Mouse (Mus musculus) MEL (cell line): ENCODE results near the gene Frmd7. TPM values are rescaled to one million over a fixed set of nuclear protein-coding genes. Genes with fewer than 3 reads are reported as not detected.

Experiments used
- DNase-seq: peaks from one replicate; pipeline ENCODE4 v3.0.0; 2011; ENCODE audit warnings: low read depth, low spot score
- H3K27ac ChIP-seq: 2 replicates; pipeline ENCODE4 v1.5.1; 2012; ENCODE audit warnings: low read depth, mild to moderate bottlenecking, control low read depth, low read length, moderate library complexity; ENCODE audit not compliant: control insufficient read depth
- H3K27me3 ChIP-seq, 2 experiments: fragments of 150-350 bp in 1 of 2; sonication (generic) in 1 of 2; 2 replicates each; pipeline ENCODE4 v1.6.1; 2012; ENCODE audit warnings: low read length in 2 of 2, mild to moderate bottlenecking in 2 of 2, improper control_type of control experiment in 1 of 2, moderate library complexity in 1 of 2; ENCODE audit not compliant: insufficient read depth in 2 of 2, control insufficient read depth in 1 of 2
- H3K36me3 ChIP-seq, 2 experiments: 2 replicates each; pipeline ENCODE4 v1.6.1; 2012 to 2014; ENCODE audit warnings: low read length in 2 of 2, improper control_type of control experiment in 1 of 2, inconsistent platforms in 1 of 2, mild to moderate bottlenecking in 1 of 2; ENCODE audit not compliant: insufficient read depth in 2 of 2, control insufficient read depth in 1 of 2
- H3K4me1 ChIP-seq, 2 experiments: fragments of 150-350 bp in 1 of 2; sonication (generic) in 1 of 2; 2 replicates each; pipeline ENCODE4 v1.6.1; 2012; ENCODE audit warnings: low read length in 2 of 2, improper control_type of control experiment in 1 of 2, mild to moderate bottlenecking in 1 of 2; ENCODE audit not compliant: insufficient read depth in 2 of 2, control insufficient read depth in 1 of 2
- H3K4me3 ChIP-seq, 2 experiments: fragments of 150-350 bp in 1 of 2; sonication (generic) in 1 of 2; 2 replicates each; pipeline ENCODE4 v1.5.1; 2012; ENCODE audit warnings: low read depth in 2 of 2, low read length in 2 of 2, mild to moderate bottlenecking in 2 of 2, moderate library complexity in 2 of 2, control low read depth in 1 of 2, improper control_type of control experiment in 1 of 2; ENCODE audit not compliant: control insufficient read depth in 1 of 2, insufficient read depth in 1 of 2
- H3K79me2 ChIP-seq: 2 replicates; pipeline ENCODE4 v1.6.1; 2012; ENCODE audit warnings: mild to moderate bottlenecking, low read length, moderate library complexity; ENCODE audit not compliant: control insufficient read depth, poor library complexity, insufficient read depth
- H3K9ac ChIP-seq: 2 replicates; pipeline ENCODE4 v1.6.1; 2012; ENCODE audit warnings: low read depth, mild to moderate bottlenecking, control low read depth, low read length, moderate library complexity; ENCODE audit not compliant: control insufficient read depth, poor library complexity, severe bottlenecking
- H3K9me3 ChIP-seq: fragments of 150-350 bp; sonication (generic); replicated peaks from 2 replicates; pipeline ENCODE4 v1.6.1; 2012; ENCODE audit warnings: mild to moderate bottlenecking, low read length, improper control_type of control experiment, moderate library complexity; ENCODE audit not compliant: insufficient read depth
- CHD2 ChIP-seq: IDR thresholded peaks from 2 replicates; pipeline ENCODE4 v1.6.1; 2011; ENCODE audit warnings: low read length, improper control_type of control experiment
- CTCF ChIP-seq, 3 experiments: IDR thresholded peaks in 2 of 3; conservative IDR thresholded peaks in 1 of 3; 2 replicates each; pipeline ENCODE4 v1.5.1; 2011 to 2012; ENCODE audit warnings: low read length in 3 of 3, low read depth in 2 of 3, mild to moderate bottlenecking in 2 of 3, improper control_type of control experiment in 1 of 3, inconsistent platforms in 1 of 3, mixed read lengths in 1 of 3, moderate library complexity in 1 of 3; ENCODE audit not compliant: control insufficient read depth in 1 of 3, insufficient read depth in 1 of 3, poor library complexity in 1 of 3, severe bottlenecking in 1 of 3
- EP300 ChIP-seq, 2 experiments: IDR thresholded peaks; 2 replicates each; pipeline ENCODE4 v1.6.1; 2011; ENCODE audit warnings: improper control_type of control experiment in 2 of 2, low read length in 2 of 2, low read depth in 1 of 2, mild to moderate bottlenecking in 1 of 2
- GABPA ChIP-seq: IDR thresholded peaks from 2 replicates; pipeline ENCODE4 v1.6.1; 2012; ENCODE audit warnings: low read depth, mild to moderate bottlenecking, inconsistent platforms, low read length, improper control_type of control experiment, moderate library complexity
- GATA1 ChIP-seq: IDR thresholded peaks from 2 replicates; pipeline ENCODE4 v1.6.1; 2011; ENCODE audit warnings: low read depth, low read length, improper control_type of control experiment
- JUND ChIP-seq: IDR thresholded peaks from 2 replicates; pipeline ENCODE4 v1.6.1; 2011; ENCODE audit warnings: low read depth, mild to moderate bottlenecking, improper control_type of control experiment, low read length
- KAT2A ChIP-seq: conservative IDR thresholded peaks from 2 replicates; pipeline ENCODE4 v1.6.1; 2012; ENCODE audit warnings: low read depth, low read length, improper control_type of control experiment, inconsistent platforms
- MAFK ChIP-seq: IDR thresholded peaks from 2 replicates; pipeline ENCODE4 v1.6.1; 2011; ENCODE audit warnings: low read depth, mild to moderate bottlenecking, low read length, improper control_type of control experiment, borderline replicate concordance
- MEF2A ChIP-seq: IDR thresholded peaks from 2 replicates; pipeline ENCODE4 v1.6.1; 2014; ENCODE audit warnings: low read depth, mild to moderate bottlenecking, inconsistent platforms, low read length, improper control_type of control experiment; ENCODE audit not compliant: poor library complexity, insufficient replicate concordance, severe bottlenecking; ENCODE audit errors: extremely low read depth
- MXI1 ChIP-seq: IDR thresholded peaks from 2 replicates; pipeline ENCODE4 v1.6.1; 2011; ENCODE audit warnings: mild to moderate bottlenecking, low read depth, low read length, improper control_type of control experiment
- MYC ChIP-seq: IDR thresholded peaks from 2 replicates; pipeline ENCODE4 v1.6.1; 2011; ENCODE audit warnings: low read depth, mild to moderate bottlenecking, low read length, improper control_type of control experiment, moderate library complexity
- NELFE ChIP-seq: IDR thresholded peaks from 2 replicates; pipeline ENCODE4 v1.6.1; 2011; ENCODE audit warnings: low read depth, low read length, improper control_type of control experiment
- POLR2A ChIP-seq, 2 experiments: IDR thresholded peaks; 2 replicates each; pipeline ENCODE4 v1.6.1; 2011 to 2012; ENCODE audit warnings: low read length in 2 of 2, mild to moderate bottlenecking in 2 of 2, control low read depth in 1 of 2, improper control_type of control experiment in 1 of 2, low read depth in 1 of 2, moderate library complexity in 1 of 2; ENCODE audit not compliant: control insufficient read depth in 1 of 2, insufficient read depth in 1 of 2, poor library complexity in 1 of 2
- RAD21 ChIP-seq: IDR thresholded peaks from 2 replicates; pipeline ENCODE4 v1.6.1; 2011; ENCODE audit warnings: mild to moderate bottlenecking, low read depth, low read length, improper control_type of control experiment
- RCOR1 ChIP-seq: IDR thresholded peaks from 2 replicates; pipeline ENCODE4 v1.6.1; 2012; ENCODE audit warnings: low read depth, mild to moderate bottlenecking, inconsistent platforms, low read length, improper control_type of control experiment
- SMC3 ChIP-seq: IDR thresholded peaks from 2 replicates; pipeline ENCODE4 v1.6.1; 2011; ENCODE audit warnings: low read depth, low read length, improper control_type of control experiment
- TCF12 ChIP-seq: IDR thresholded peaks from 2 replicates; pipeline ENCODE4 v1.6.1; 2014; ENCODE audit warnings: low read depth, mild to moderate bottlenecking, inconsistent platforms, low read length, improper control_type of control experiment, moderate library complexity
- UBTF ChIP-seq: IDR thresholded peaks from 2 replicates; pipeline ENCODE4 v1.6.1; 2012; ENCODE audit warnings: low read depth, mild to moderate bottlenecking, inconsistent platforms, low read length, improper control_type of control experiment, moderate library complexity, borderline replicate concordance; ENCODE audit not compliant: insufficient read depth
- USF2 ChIP-seq, 2 experiments: IDR thresholded peaks; 2 replicates each; pipeline ENCODE4 v1.6.1; 2011 to 2012; ENCODE audit warnings: improper control_type of control experiment in 2 of 2, low read length in 2 of 2, borderline replicate concordance in 1 of 2, inconsistent platforms in 1 of 2, low read depth in 1 of 2, mild to moderate bottlenecking in 1 of 2; ENCODE audit not compliant: insufficient read depth in 1 of 2
- ZC3H11A ChIP-seq: IDR thresholded peaks from 2 replicates; pipeline ENCODE4 v1.6.1; 2012; ENCODE audit warnings: low read depth, mild to moderate bottlenecking, inconsistent platforms, low read length, improper control_type of control experiment
- ZNF384 ChIP-seq: IDR thresholded peaks from 2 replicates; pipeline ENCODE4 v1.6.1; 2012; ENCODE audit warnings: low read depth, mild to moderate bottlenecking, inconsistent platforms, low read length, improper control_type of control experiment
- polyA plus RNA-seq, 2 experiments: library from polyadenylated mRNA; stranded (reverse) in 1 of 2; unstranded in 1 of 2; fragments of >175 nt in 1 of 2; fragments of >200 nt in 1 of 2; gene quantifications; 2 replicates each; pipeline versions ENCODE4 v1.2.1 to v1.2.4; 2012; ENCODE audit warnings: low replicate concordance in 2 of 2, low read depth in 1 of 2; ENCODE audit not compliant: insufficient read length in 2 of 2, insufficient read depth in 1 of 2, missing spikeins in 1 of 2
- total RNA-seq: library from RNA; depleted of rRNA; stranded (reverse); fragments of 300-350 nt; gene quantifications from 2 replicates; pipeline ENCODE4 v1.2.3, GENCODE M21; 2012

The Frmd7 gene
- total and polyA plus RNA-seq, 3 experiments: not detected

GRCm38 (mm10) chrX:50965157-50965556 is 22.6 kb upstream of the Frmd7 start:
- Histone ChIP-seq H3K36me3 (no peaks in the 10 kb centered on the region), H3K4me1 (no peaks in the 10 kb centered on the region), H3K27me3 (no peaks in the 10 kb centered on the region), H3K9me3 (no peaks in the 10 kb centered on the region), H3K4me3 (no peak overlapping the region), H3K79me2 (no peaks in the 10 kb centered on the region), H3K9ac (no peak overlapping the region), H3K27ac (no peak overlapping the region)
- TF ChIP-seq GATA1 (0 out of 2 replicates have a peak, but pooled peaks have one; percentile 14), UBTF (no peak)
- DNase-seq: peak; percentile 25

- no peak overlapping the region for H3K9ac ChIP-seq
- H3K4me3 ChIP-seq: no peak overlapping the region
- no peaks in the 10 kb centered on the region for H3K9me3 ChIP-seq
- no peaks in the 10 kb centered on the region for H3K27me3 ChIP-seq
- H3K4me1 ChIP-seq: no peaks in the 10 kb centered on the region
- TF ChIP-seq USF2 (IDR thresholded peaks at IDR 0.05; ENCODE audit: borderline replicate concordance in 1 of 2, insufficient read depth in 1 of 2, low read depth in 1 of 2, low read length in 2 of 2): no peak
- no peak for TF ChIP-seq TCF12
- TF ChIP-seq MXI1: no peak
- no peak for TF ChIP-seq POLR2A (IDR thresholded peaks at IDR 0.05; ENCODE audit: control insufficient read depth in 1 of 2, insufficient read depth in 1 of 2, low read depth in 1 of 2, low read length in 2 of 2, poor library complexity in 1 of 2)
- no peak for TF ChIP-seq MEF2A
- no peak for TF ChIP-seq RAD21
- no peak for TF ChIP-seq ZC3H11A
- no peak for TF ChIP-seq ZNF384
- no peak for TF ChIP-seq UBTF
- no peak for TF ChIP-seq CTCF (IDR thresholded peaks at IDR 0.05 in 2 of 3, conservative IDR thresholded peaks at IDR 0.05 in 1 of 3; ENCODE audit: control insufficient read depth in 1 of 3, insufficient read depth in 1 of 3, low read depth in 2 of 3, low read length in 3 of 3, poor library complexity in 1 of 3, severe bottlenecking in 1 of 3)
- no peak for TF ChIP-seq JUND
- TF ChIP-seq GABPA: no peak
- no peaks in the 10 kb centered on the region for H3K79me2 ChIP-seq
- H3K27ac ChIP-seq: no peak overlapping the region
- DNase-seq: no peak
- H3K36me3 ChIP-seq: no peaks in the 10 kb centered on the region
These were observed 20.4 kb upstream of the Frmd7 start for GRCm38 (mm10) chrX:50962955-50963354.

- Histone ChIP-seq H3K9ac (no peak overlapping the region), H3K4me3 (no peak overlapping the region), H3K79me2 (no peaks in the 10 kb centered on the region), H3K36me3 (peaks cover 0 to 5% of the 10 kb centered on the region in 2 experiments; a peak in 2 of 4 replicates), H3K9me3 (no peaks in the 10 kb centered on the region), H3K27me3 (no peaks in the 10 kb centered on the region), H3K27ac (no peak overlapping the region), H3K4me1 (peaks cover 2 to 3% of the 10 kb centered on the region in 2 experiments; a peak in 3 of 4 replicates)
- DNase-seq: peak; percentile 22
- TF ChIP-seq MYC: no peak
- no peak for TF ChIP-seq ZC3H11A
- no peak for TF ChIP-seq POLR2A (IDR thresholded peaks at IDR 0.05; ENCODE audit: control insufficient read depth in 1 of 2, insufficient read depth in 1 of 2, low read depth in 1 of 2, low read length in 2 of 2, poor library complexity in 1 of 2)
- no peak for TF ChIP-seq NELFE
- no peak for TF ChIP-seq KAT2A
- no peak for TF ChIP-seq UBTF
- TF ChIP-seq USF2 (IDR thresholded peaks at IDR 0.05; ENCODE audit: borderline replicate concordance in 1 of 2, insufficient read depth in 1 of 2, low read depth in 1 of 2, low read length in 2 of 2): no peak
- TF ChIP-seq SMC3: no peak
- TF ChIP-seq MXI1: no peak
- no peak for TF ChIP-seq GATA1
- no peak for TF ChIP-seq GABPA
- TF ChIP-seq MAFK: no peak
- no peak for TF ChIP-seq TCF12
- TF ChIP-seq MEF2A: no peak
- TF ChIP-seq RCOR1: no peak
- TF ChIP-seq CHD2: no peak
- no peak for TF ChIP-seq CTCF (IDR thresholded peaks at IDR 0.05 in 2 of 3, conservative IDR thresholded peaks at IDR 0.05 in 1 of 3; ENCODE audit: control insufficient read depth in 1 of 3, insufficient read depth in 1 of 3, low read depth in 2 of 3, low read length in 3 of 3, poor library complexity in 1 of 3, severe bottlenecking in 1 of 3)
- TF ChIP-seq EP300 (IDR thresholded peaks at IDR 0.05; ENCODE audit: low read depth in 1 of 2, low read length in 2 of 2): no peak
These were observed 6.1 kb upstream of the Frmd7 start for GRCm38 (mm10) chrX:50948633-50949032.
